Mouse (Mus musculus) testis, postnatal 10 days (tissue): ENCODE measurements at regions not wholly inside any gene's neighbourhood (a gene's known extent, or its start where the extent isn't known, plus 50 kb on each side); places are given as distances from the start of the nearest gene placed in this dataset.
"Not testable (repeated sequence)": the region's sequence is repeated elsewhere in the genome, so short reads cannot be mapped to it uniquely, and the experiment has no call there.

Experiments
- DNase-seq: peaks from one replicate; pipeline ENCODE4 v3.0.0; 2021; ENCODE audit warnings: low spot score

GRCm38 (mm10) chr7:95955119-95955518, 215.9 kb upstream of the Tenm4 start:
- no peak for DNase-seq

DNA sequence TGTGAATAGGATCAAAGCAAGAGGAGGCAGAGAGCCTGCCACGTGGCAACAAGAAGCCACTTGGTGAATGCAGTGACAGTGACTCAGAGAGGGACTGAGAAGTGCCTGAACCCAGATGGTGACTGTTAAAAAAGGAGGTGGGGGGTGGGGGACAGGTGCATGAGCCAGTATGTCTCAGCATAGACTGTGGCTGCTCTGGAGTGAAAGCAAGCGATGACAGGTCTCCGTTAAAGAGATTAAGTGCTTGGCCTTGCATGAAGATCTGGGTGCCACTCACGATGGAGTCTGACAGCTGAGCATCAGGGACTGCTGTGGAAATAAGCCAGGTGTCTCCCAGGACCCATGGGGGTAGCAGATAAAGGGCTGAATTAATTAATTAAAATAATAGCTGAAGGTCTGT, 212.0 kb upstream of the Tenm4 start:
- no peak for DNase-seq

DNA sequence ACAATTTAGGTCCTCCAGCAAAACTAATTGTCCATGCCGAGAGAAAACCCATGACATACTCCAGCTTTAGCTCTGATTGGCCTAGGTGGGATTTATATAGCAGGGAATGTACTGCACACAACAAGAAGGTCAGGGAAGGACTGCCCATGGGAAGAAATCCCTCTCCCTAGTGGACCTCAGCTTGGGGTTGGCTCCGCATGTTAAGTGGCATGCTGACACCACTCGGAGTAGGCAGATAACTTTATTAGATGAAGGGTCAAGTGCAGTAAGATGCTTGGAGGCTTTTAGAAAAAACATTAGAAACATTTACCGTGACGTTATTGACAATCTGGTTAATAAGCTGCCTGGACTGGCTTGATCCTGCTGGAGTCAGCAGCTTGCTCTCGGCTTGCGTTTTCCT, 199.2 kb upstream of the Tenm4 start:
- DNase-seq, result no peak

- no peak for DNase-seq
These were observed 197.0 kb upstream of the Tenm4 start for GRCm38 (mm10) chr7:95974085-95974484.

GRCm38 (mm10) chr7:95991250-95992032, 179.6 kb upstream of the Tenm4 start:
- DNase-seq, result no peak

GRCm38 (mm10) chr7:95992033-95992516, 179.0 kb upstream of the Tenm4 start:
- no peak for DNase-seq

- no peak for DNase-seq
These were observed 178.5 kb upstream of the Tenm4 start for GRCm38 (mm10) chr7:95992521-95992920.

DNA sequence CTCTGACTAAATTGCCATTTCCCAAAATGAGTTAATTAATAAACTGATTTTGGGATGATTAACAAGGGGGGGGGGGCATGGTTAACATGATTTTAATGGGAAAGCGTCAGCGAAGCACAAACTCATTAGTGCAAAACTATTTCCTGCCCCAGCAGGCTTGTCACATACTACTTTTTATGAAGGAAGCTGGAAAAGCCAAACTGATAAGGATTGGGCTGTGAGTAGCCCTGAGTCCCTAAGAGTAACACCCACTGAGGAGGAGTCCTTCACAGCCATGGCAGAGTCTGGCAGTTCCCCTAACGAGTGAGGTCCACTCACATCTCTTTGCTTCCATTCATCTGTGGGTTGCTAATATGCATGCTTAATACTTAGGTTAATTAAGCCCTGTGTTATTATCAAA, 173.9 kb upstream of the Tenm4 start:
- no peak for DNase-seq

DNA sequence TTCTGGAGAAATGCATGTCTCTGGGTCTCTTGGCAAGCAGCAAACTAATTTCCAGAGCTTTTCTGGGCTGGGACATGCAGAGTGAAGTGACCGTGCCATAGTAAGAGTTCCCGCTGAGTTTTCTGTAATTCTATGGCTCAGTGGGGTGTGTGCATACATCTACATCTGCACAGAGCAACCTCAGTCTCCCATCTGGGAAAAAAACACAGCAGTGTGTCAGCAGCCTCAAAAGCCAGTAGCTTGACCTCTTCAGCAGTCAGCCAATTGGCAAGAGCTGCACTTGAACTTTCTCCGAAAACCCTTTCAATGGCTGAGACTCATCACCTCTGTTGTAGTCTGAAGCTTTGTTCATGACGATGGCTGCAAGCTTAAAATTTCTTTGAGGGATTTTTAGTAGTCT, 171.9 kb upstream of the Tenm4 start:
- no peak for DNase-seq

- no peak for DNase-seq
These were observed 168.6 kb upstream of the Tenm4 start for GRCm38 (mm10) chr7:96002401-96002800.

- DNase-seq, result no peak
These were observed 164.7 kb upstream of the Tenm4 start for GRCm38 (mm10) chr7:96006299-96006698.

DNA sequence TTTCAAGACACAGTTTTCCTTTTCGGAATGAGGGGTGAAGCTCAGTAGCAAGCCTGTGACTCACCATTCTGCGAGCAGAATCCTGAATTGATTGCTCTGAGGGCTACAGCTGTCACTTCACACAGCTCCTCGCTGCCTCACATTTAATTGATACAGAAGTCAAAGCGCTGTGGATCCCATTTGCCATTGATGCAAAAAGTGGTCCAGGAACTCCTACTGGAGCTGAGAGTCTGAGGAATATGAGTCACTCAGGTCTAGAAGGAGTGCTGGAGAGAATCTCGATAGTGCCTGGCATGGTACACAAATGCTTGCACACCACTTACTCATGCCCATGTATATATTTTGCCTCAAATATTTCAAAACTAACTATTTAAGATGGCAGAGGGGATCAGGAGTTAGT, 158.0 kb upstream of the Tenm4 start:
- DNase-seq, result no peak

- DNase-seq, result no peak
These were observed 153.7 kb upstream of the Tenm4 start for GRCm38 (mm10) chr7:96017112-96017884.

GRCm38 (mm10) chr7:96024048-96024447, 147.0 kb upstream of the Tenm4 start:
- DNase-seq, result no peak

DNA sequence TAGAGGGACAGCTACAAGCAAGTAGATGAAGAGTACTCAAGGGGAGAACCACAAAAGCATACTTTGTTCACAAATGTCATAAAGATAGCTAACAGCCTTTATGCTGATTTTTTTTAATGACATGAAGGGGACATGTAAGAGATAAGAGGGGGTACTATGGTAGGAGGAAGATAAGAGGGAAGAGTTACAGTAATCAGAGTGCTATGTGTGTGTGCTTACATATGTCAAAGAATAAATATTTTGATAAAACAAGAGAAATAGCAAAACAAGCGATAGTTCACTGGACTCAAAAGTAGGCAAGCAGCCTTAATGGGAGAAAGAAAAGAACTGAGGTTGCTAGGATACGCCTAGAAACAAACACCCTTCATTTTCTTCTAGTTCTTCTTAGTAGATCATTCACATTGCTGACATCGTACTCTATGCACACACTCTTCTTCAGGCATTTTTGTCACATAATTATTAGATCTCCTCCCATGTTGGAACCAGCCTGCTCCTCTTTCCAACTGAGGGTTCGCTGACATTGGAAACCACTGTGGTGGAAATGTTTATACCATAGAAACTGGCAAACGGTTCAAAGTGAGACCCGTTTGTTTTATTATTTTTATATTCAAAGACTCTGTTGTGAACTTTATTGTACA, 144.1 kb upstream of the Tenm4 start:
- no peak for DNase-seq

DNA sequence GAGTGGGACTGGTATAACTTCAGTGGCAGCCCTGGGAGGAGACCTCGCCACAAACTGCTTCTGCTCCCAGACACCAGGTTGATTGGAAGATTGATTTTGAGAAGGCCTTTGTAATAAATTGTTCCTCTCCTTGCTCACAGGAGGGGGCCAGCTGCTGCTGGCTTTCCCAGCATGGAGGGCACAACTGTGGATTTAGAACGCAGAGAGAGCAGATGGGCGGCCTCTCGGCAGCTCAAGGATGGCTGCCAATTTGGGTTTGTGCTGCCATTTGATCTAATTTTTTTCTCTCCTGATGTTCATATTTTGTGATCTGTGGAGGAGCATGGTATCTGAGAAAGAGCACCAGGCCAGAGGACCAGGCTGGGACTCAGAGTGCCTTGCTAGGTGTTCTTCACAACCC, 137.4 kb upstream of the Tenm4 start:
- DNase-seq, result no peak

DNA sequence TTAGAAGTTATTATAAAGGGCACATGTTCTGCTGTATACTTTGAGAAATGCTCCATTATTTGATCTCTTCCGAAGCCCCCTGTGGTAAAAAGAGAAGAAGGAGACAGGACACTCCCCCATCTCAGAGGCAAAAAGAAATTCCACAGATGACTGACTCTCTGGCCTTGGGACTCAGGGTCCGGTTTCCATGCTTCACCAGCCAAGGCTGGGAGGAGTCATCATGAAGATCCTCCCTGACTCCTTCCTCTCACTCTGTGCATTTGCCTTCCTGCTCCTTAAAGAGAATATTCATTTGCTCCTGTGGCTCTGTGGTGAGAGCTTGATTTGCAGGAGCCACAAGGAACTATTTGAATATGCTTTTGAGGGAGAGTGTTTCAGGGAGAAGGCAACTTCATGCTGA, 135.6 kb upstream of the Tenm4 start:
- DNase-seq, result no peak

DNA sequence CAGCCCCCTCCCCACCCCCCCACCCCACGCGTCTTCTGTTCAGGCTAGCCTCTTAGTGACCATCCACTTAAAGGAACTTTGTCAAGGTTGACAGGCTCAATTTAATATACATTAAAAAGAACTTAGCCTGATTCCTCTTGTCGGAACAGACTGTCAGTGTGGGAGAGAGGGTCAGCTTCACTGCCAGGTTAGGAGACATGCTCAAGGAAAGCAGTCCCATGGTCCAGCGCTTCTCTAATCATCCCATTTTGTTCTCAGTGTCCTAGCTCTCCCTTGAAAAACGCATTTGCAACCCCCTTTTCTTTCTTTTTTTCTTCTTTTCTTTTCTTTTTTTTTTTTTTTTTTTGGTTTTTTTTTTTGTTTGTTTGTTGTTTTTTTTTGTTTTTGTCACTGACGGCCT, 131.4 kb upstream of the Tenm4 start:
- DNase-seq, result no peak

DNA sequence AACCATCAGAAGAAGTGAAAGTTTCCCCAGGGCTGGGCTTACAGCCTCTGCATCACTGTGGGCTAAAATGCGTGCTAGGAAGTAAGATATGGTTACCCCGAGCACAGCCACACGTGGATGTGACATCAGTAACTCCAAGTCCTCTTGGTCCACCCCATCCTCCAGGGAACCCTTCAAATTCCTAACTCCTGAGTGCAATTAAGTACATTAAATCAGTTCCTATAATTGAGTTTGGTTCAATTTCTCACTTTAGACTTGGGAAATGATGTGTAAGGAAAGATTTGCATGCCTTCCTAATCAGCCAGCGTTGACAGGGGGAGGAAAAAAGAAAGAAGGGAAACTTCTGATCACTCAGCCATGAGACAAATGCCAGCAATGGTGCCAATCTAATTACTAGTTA, 129.2 kb upstream of the Tenm4 start:
- no peak for DNase-seq

- no peak for DNase-seq
These were observed 119.4 kb upstream of the Tenm4 start for GRCm38 (mm10) chr7:96051631-96052030.

DNA sequence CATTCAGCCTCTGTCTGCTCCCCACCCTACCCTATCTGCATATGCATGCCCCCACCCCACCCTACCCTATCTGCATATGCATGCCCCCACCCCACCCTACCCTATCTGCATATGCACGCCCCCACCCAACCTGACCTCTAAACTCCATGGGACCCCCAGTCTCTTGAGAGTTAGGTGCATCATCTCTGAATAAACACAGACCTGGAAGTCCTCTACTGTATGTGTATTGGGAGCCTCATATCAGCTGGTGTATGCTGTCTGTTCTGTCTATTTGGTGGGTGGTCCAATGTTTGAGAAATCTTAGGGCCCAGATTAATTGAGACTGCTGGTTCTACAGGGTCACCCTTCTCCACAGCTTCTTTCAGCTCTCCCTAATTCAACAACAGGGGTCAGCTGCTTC, 109.4 kb upstream of the Tenm4 start:
- not testable (repeated sequence) for DNase-seq

GRCm38 (mm10) chr7:96078511-96078910, 92.5 kb upstream of the Tenm4 start:
- DNase-seq, result no peak

- no peak for DNase-seq
These were observed 89.4 kb upstream of the Tenm4 start for GRCm38 (mm10) chr7:96081676-96082075.
